Mouse (Mus musculus) kidney, postnatal 36 days (tissue): ENCODE measurements around the gene 1700020L24Rik.

ENCODE experiments used
- DNase-seq, 2 experiments: peaks; one replicate each; pipeline ENCODE4 v3.0.0; 2021 to 2022; ENCODE audit warnings: mixed read lengths in 2 of 2

1700020L24Rik gene

GRCm38 (mm10) chr11:83437377-83437776 lies at the start of gene 1700020L24Rik:
Gene 1700020L24Rik (plus strand): TSS chr11:83437677.
- DNase-seq: no peak

GRCm38 (mm10) chr11:83393062-83393461 lies 44.4 kb upstream of the 1700020L24Rik start:
- DNase-seq: no peak

- DNase-seq: no peak
Observed at GRCm38 (mm10) chr11:83394802-83395439, 42.6 kb upstream of the 1700020L24Rik start.

- no peak for DNase-seq
Observed at GRCm38 (mm10) chr11:83397626-83398025, 39.9 kb upstream of the 1700020L24Rik start.

GRCm38 (mm10) chr11:83398724-83399123 lies 38.8 kb upstream of the 1700020L24Rik start:
- DNase-seq: no peak

- no peak for DNase-seq
Observed at GRCm38 (mm10) chr11:83403787-83404186, 33.7 kb upstream of the 1700020L24Rik start.

- DNase-seq: no peak
Observed at GRCm38 (mm10) chr11:83406391-83406790, 31.1 kb upstream of the 1700020L24Rik start.

- DNase-seq: no peak
Observed at GRCm38 (mm10) chr11:83408242-83408641, 29.2 kb upstream of the 1700020L24Rik start.

- peak; percentile 65 to 69 for DNase-seq
Observed at GRCm38 (mm10) chr11:83409087-83409754, 28.3 kb upstream of the 1700020L24Rik start, which contains the start of gene Rasl10b. Gene Rasl10b (plus strand): TSS chr11:83409137.

- DNase-seq: peak in 1 of 2 experiments; percentile 5
Observed at GRCm38 (mm10) chr11:83409792-83410291, 27.6 kb upstream of the 1700020L24Rik start.

GRCm38 (mm10) chr11:83410510-83410909 lies 27.0 kb upstream of the 1700020L24Rik start:
- DNase-seq: no peak

- DNase-seq: peak; percentile 69 to 85
Observed at GRCm38 (mm10) chr11:83417080-83417479, 20.4 kb upstream of the 1700020L24Rik start.

GRCm38 (mm10) chr11:83417708-83418107 lies 19.8 kb upstream of the 1700020L24Rik start:
- DNase-seq: no peak

- peak in 1 of 2 experiments; percentile 10 for DNase-seq
Observed at GRCm38 (mm10) chr11:83418566-83418965, 18.9 kb upstream of the 1700020L24Rik start.

- no peak for DNase-seq
Observed at GRCm38 (mm10) chr11:83420338-83420737, 17.1 kb upstream of the 1700020L24Rik start.

- peak; percentile 67 to 91 for DNase-seq
Observed at GRCm38 (mm10) chr11:83421305-83421704, 16.2 kb upstream of the 1700020L24Rik start.

- peak; percentile 64 to 82 for DNase-seq
Observed at GRCm38 (mm10) chr11:83424681-83425080, 12.8 kb upstream of the 1700020L24Rik start.

- peak in 1 of 2 experiments; percentile 44 for DNase-seq
Observed at GRCm38 (mm10) chr11:83426964-83427363, 10.5 kb upstream of the 1700020L24Rik start.

GRCm38 (mm10) chr11:83429355-83429754 lies 8.1 kb upstream of the 1700020L24Rik start, which contains the start of gene Gas2l2:
Gene Gas2l2 (minus strand): TSS chr11:83429455.
- DNase-seq: no peak

GRCm38 (mm10) chr11:83432533-83432932 lies 4.9 kb upstream of the 1700020L24Rik start:
- DNase-seq: no peak

GRCm38 (mm10) chr11:83439426-83440060 lies 2.1 kb downstream of the 1700020L24Rik start:
- no peak for DNase-seq

- peak; percentile 87 to 95 for DNase-seq
Observed at GRCm38 (mm10) chr11:83440081-83441064, 2.9 kb downstream of the 1700020L24Rik start.
